Mouse (Mus musculus) adrenal gland, postnatal 4 days (tissue): ENCODE data around the gene Peli2. TPM values are rescaled to one million over a fixed set of nuclear protein-coding genes. Genes with fewer than 3 reads are reported as not detected.

ENCODE experiments used
- DNase-seq, 2 experiments: peaks; one replicate each; pipeline ENCODE4 v3.0.0; 2021 to 2022; ENCODE audit warnings: low spot score in 2 of 2, mixed read lengths in 2 of 2
- total RNA-seq, 2 experiments: library from RNA; stranded (reverse); gene quantifications; 2 replicates each; pipeline ENCODE4 v1.2.3; 2021

The Peli2 gene
- total RNA-seq, 2 experiments from 2014 or later, result 22.9 to 25.1 TPM

- DNase-seq, result no peak
Measured at GRCm38 (mm10) chr14:48186302-48186701, 65.7 kb downstream of the Peli2 start.

- no peak for DNase-seq
Measured at GRCm38 (mm10) chr14:48187100-48187499, 66.5 kb downstream of the Peli2 start.

GRCm38 (mm10) chr14:48189330-48189729 lies 68.7 kb downstream of the Peli2 start:
- DNase-seq, result no peak

GRCm38 (mm10) chr14:48190946-48191345 lies 70.3 kb downstream of the Peli2 start:
- no peak for DNase-seq

GRCm38 (mm10) chr14:48191925-48192324 lies 71.3 kb downstream of the Peli2 start:
- DNase-seq, result no peak

- DNase-seq, result no peak
Measured at GRCm38 (mm10) chr14:48196804-48197203, 76.2 kb downstream of the Peli2 start.

- no peak for DNase-seq
Measured at GRCm38 (mm10) chr14:48197287-48197686, 76.7 kb downstream of the Peli2 start.

GRCm38 (mm10) chr14:48198190-48198954 lies 77.7 kb downstream of the Peli2 start:
- no peak for DNase-seq

- DNase-seq, result no peak
Measured at GRCm38 (mm10) chr14:48198957-48199356, 78.3 kb downstream of the Peli2 start.

GRCm38 (mm10) chr14:48199506-48199905 lies 78.9 kb downstream of the Peli2 start:
- DNase-seq, result no peak

GRCm38 (mm10) chr14:48200291-48200690 lies 79.7 kb downstream of the Peli2 start:
- DNase-seq, result no peak

- DNase-seq, result no peak
Measured at GRCm38 (mm10) chr14:48200788-48201187, 80.2 kb downstream of the Peli2 start.

- DNase-seq, result no peak
Measured at GRCm38 (mm10) chr14:48201403-48201802, 80.8 kb downstream of the Peli2 start.

GRCm38 (mm10) chr14:48202096-48203036 lies 81.7 kb downstream of the Peli2 start:
- DNase-seq, result no peak

GRCm38 (mm10) chr14:48205044-48205443 lies 84.4 kb downstream of the Peli2 start:
- DNase-seq, result no peak

GRCm38 (mm10) chr14:48205635-48206034 lies 85.0 kb downstream of the Peli2 start:
- DNase-seq, result no peak

- DNase-seq, result no peak
Measured at GRCm38 (mm10) chr14:48207119-48207518, 86.5 kb downstream of the Peli2 start.

- DNase-seq, result no peak
Measured at GRCm38 (mm10) chr14:48207746-48208640, 87.4 kb downstream of the Peli2 start.

- DNase-seq, result no peak
Measured at GRCm38 (mm10) chr14:48209436-48209835, 88.8 kb downstream of the Peli2 start.

- no peak for DNase-seq
Measured at GRCm38 (mm10) chr14:48210089-48210488, 89.5 kb downstream of the Peli2 start.

GRCm38 (mm10) chr14:48211526-48211925 lies 90.9 kb downstream of the Peli2 start:
- no peak for DNase-seq
